Mouse (Mus musculus) heart, embryonic 15.5 days (tissue): Measurements from ENCODE around the gene Itpkc. TPM values are rescaled to one million over a fixed set of nuclear protein-coding genes. Genes with fewer than 3 reads are reported as not detected.
A peak's percentile ranks its signal among the peaks of the same experiment; 100 is the strongest.

Source experiments
- ATAC-seq: fragments of 200-750 bp; cut with Nextera tagmentation; replicated peaks from 2 replicates; pipeline ENCODE4 v1.8.0; 2017; ENCODE audit warnings: low read depth, moderate TSS enrichment; ENCODE audit not compliant: insufficient number of reproducible peaks, insufficient read depth, low FRiP score
- H3K27ac ChIP-seq: fragments of 300-500 bp; sonication (generic); 2 replicates; pipeline ENCODE4 v1.5.1; 2015; ENCODE audit warnings: mild to moderate bottlenecking, inconsistent platforms
- H3K27me3 ChIP-seq: fragments of 300-500 bp; sonication (generic); 2 replicates; pipeline ENCODE4 v1.6.1; 2015; ENCODE audit warnings: inconsistent platforms
- H3K36me3 ChIP-seq: fragments of 300-500 bp; sonication (generic); 2 replicates; pipeline ENCODE4 v1.6.1; 2015; ENCODE audit warnings: mild to moderate bottlenecking, inconsistent platforms
- H3K4me1 ChIP-seq: fragments of 300-500 bp; sonication (generic); replicated peaks from 2 replicates; pipeline ENCODE4 v1.6.1; 2015; ENCODE audit warnings: inconsistent platforms
- H3K4me2 ChIP-seq: fragments of 300-500 bp; sonication (generic); 2 replicates; pipeline ENCODE4 v1.6.1; 2015; ENCODE audit warnings: inconsistent platforms, mild to moderate bottlenecking, moderate library complexity
- H3K4me3 ChIP-seq: fragments of 300-500 bp; sonication (generic); 2 replicates; pipeline ENCODE4 v1.5.1; 2015; ENCODE audit warnings: mild to moderate bottlenecking, inconsistent platforms
- H3K9ac ChIP-seq: fragments of 300-500 bp; sonication (generic); 2 replicates; pipeline ENCODE4 v1.6.1; 2015; ENCODE audit warnings: mild to moderate bottlenecking, inconsistent platforms
- H3K9me3 ChIP-seq: fragments of 300-500 bp; sonication (generic); replicated peaks from 2 replicates; pipeline ENCODE4 v1.6.1; 2016; ENCODE audit warnings: inconsistent platforms
- WGBS: fragments of 180-500 bp; shearing (Covaris S2); methylation state at CpG from one replicate; pipeline ENCODE4 v1.1.7; 2015; ENCODE audit warnings: mixed read lengths; 5-methylcytosine and 5-hydroxymethylcytosine counted together
- polyA plus RNA-seq: library from polyadenylated mRNA; unstranded; fragments of >200 nt; fragmentation: Nextera tagmentation; extraction: Ambion mirVana; gene quantifications from 2 replicates; pipeline ENCODE4 v1.2.1, GENCODE M21; 2015

Gene Itpkc
- polyA plus RNA-seq, 1 experiment from 2014 or later = 2.4 TPM

DNA sequence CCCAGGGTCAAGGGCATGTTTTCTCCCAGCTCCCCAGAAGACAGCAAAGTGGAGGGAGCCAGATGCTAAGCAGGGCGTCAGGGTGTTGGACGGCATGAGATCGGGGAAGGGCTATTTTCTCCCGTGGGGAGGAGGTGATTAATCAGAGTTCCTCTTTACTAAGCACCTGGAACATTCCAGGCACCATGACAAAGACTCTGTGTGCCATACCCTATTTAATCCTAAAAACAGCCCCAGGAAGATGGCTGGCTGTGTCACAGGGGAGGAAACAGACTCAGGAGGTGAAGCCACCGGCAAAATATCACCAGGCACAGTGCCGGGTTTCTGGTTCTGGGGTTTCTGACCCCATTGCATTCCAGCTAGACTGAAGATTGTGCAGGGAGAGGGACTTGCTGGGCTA is 6.5 kb downstream of the Itpkc start:
- Histone ChIP-seq H3K27ac (no peak overlapping the region), H3K4me1 (peaks cover 25% of the 10 kb centered on the region), H3K4me2 (no peak overlapping the region), H3K27me3 (no peaks in the 10 kb centered on the region), H3K4me3 (no peak overlapping the region), H3K36me3 (0 out of 2 replicates have a peak, but pooled peaks cover 4% of the 10 kb centered on the region), H3K9me3 (no peaks in the 10 kb centered on the region), H3K9ac (no peak overlapping the region)
- 54% methylated on average over 6 of the region's 6 CpGs for WGBS
- no peak for ATAC-seq

DNA sequence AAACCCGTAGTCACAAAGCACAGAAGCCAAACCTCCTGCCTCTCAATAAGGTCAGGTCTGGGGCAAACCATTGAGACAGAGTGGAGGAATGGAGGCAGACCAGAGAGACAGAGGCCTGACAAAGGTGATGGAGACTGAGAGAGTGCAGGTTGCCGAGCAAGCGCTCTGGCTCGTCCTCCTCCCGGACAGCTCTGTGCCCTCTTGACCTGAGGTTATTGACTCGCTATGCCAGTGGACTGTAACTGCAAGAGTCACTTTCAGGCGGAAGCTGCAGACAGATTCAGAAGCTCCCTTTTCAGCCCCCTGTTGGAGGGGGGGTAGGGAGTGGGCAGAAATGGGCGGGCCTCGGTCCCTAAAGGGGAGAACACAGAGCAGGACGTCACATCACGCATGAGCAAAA is 8.5 kb downstream of the Itpkc start:
- Histone ChIP-seq H3K27me3 (no peaks in the 10 kb centered on the region), H3K4me3 (no peak overlapping the region), H3K4me1 (peaks cover 5% of the 10 kb centered on the region), H3K9me3 (no peaks in the 10 kb centered on the region), H3K4me2 (no peak overlapping the region), H3K36me3 (peaks cover 12% of the 10 kb centered on the region; the same call in 1 of the 2 replicates), H3K9ac (no peak overlapping the region), H3K27ac (no peak overlapping the region)
- WGBS = 84% methylated on average over 11 of the region's 11 CpGs
- ATAC-seq = no peak

DNA sequence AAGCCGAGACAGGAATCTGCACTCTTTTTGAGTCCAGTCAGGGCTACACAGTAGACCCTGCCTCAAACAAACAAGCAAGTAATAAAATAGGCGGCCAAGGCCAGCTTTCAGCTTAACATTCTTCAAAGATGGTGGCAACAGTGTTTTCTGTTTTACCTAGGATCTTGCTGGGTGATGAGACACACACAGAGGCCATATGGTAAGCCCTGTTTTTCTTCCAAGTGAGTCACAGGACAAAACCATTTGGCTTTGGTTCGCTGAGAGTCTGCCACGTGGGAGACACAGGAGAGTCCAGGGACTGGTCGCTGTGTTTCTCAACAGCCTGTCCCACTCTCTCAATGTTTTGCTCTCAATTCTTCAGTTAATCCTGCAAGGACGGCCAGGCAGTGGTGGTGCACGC is 9.9 kb downstream of the Itpkc start:
- Histone ChIP-seq H3K27ac (no peak overlapping the region), H3K4me2 (no peak overlapping the region), H3K36me3 (peaks cover 21% of the 10 kb centered on the region; the same call in 1 of the 2 replicates), H3K9ac (no peak overlapping the region), H3K4me3 (no peak overlapping the region), H3K27me3 (no peaks in the 10 kb centered on the region), H3K9me3 (no peaks in the 10 kb centered on the region), H3K4me1 (no peaks in the 10 kb centered on the region)
- WGBS = 81% methylated on average over 7 of the region's 7 CpGs
- ATAC-seq = no peak

DNA sequence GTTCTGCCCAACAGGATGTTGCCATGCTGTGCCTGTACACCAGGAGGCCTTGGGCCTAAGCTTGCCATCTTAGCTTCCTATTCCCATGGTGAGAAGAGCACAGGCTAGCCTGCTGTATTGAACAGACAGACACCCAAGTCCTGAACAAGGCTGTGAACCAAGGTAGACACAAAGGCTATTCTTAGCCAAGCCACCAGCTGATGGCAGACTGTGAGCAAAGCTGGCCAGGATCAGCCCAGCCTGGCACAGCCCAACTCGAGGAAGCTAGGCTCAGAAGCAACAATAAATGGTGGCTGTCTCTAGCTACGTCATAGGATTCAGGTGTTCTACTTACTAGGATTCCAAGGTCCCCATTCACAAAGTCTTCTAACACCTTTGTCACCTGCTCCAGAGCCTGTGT is 15.8 kb downstream of the Itpkc start:
- no peaks in the 10 kb centered on the region for H3K9me3 ChIP-seq
- peaks cover 46% of the 10 kb centered on the region; the same call in 1 of the 2 replicates for H3K36me3 ChIP-seq
- no peak overlapping the region for H3K4me3 ChIP-seq
- no peaks in the 10 kb centered on the region for H3K4me1 ChIP-seq
- H3K4me2 ChIP-seq = no peak overlapping the region
- ATAC-seq = no peak
- H3K9ac ChIP-seq = no peak overlapping the region
- no peaks in the 10 kb centered on the region for H3K27me3 ChIP-seq
- H3K27ac ChIP-seq = no peak overlapping the region
- WGBS = 86% methylated on average over 2 of the region's 2 CpGs

DNA sequence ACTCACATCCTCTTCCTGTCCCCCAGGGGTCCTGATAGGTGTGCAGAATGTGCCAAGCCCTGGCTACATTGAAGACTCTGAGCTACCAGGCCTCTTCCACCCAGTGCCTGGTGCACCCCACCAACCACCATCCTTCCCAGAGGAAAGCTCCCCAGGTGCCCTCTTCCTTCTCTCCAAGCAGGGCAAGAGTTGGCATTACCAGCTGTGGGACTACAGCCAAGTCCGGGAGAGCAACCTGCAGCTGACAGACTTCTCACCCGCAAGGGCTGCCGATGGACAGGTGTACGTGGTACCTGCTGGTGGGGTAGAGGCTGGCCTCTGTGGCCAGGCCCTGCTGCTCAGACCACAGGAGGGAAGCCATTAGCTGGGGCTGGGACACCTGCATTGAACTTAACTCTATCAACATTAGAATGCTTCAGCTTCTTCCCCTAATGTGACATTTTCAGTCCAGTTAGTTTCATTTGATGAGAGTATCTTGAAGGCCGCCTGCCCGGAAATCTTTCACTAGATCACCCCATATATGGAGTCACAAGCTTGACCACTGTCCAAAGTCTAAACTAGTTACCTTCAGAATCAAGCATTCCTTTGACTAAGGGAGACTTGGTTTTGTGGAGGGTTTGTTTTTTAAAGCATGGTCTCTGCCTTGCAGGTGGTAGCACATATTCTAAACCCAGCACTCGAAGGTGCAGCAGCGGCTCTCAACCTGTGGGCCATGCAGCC is 24.6 kb downstream of the Itpkc start:
- peaks cover 30% of the 10 kb centered on the region for H3K36me3 ChIP-seq
- 89% methylated on average over 8 of the region's 8 CpGs for WGBS

DNA sequence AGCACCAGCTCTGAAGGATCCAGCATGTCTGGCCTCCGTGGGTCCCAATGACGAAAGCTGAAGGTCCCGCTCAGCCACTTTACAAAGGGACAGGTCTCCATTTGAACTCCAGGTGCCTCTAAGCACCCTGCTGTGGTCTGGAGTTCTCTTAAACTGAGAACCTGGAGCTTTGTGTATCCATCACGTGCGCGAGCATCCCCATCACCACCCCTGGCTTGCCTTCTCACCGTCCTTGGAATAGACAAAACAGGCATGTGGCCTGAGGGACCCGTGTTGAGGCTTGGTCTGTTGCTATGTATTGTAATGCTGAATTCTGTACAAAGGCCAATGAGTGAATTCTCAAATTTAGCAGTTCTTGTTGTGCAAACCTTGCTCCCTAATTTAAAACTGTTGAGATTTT is 29.7 kb downstream of the Itpkc start:
- H3K36me3 ChIP-seq = peaks cover 22% of the 10 kb centered on the region
- no peak overlapping the region for H3K27ac ChIP-seq
- no peaks in the 10 kb centered on the region for H3K27me3 ChIP-seq
- WGBS = 89% methylated on average over 8 of the region's 8 CpGs
- H3K9ac ChIP-seq = no peak overlapping the region
- H3K9me3 ChIP-seq = no peaks in the 10 kb centered on the region
- ATAC-seq = no peak
- H3K4me3 ChIP-seq = no peak overlapping the region
- peaks cover 20% of the 10 kb centered on the region for H3K4me1 ChIP-seq
- no peak overlapping the region for H3K4me2 ChIP-seq

More for the DNA sequence above, 24.6 kb downstream of the Itpkc start:
- no peak overlapping the region for H3K27ac ChIP-seq
- H3K9me3 ChIP-seq = no peaks in the 10 kb centered on the region
- no peak overlapping the region for H3K9ac ChIP-seq
- no peaks in the 10 kb centered on the region for H3K27me3 ChIP-seq
- H3K4me2 ChIP-seq = no peak overlapping the region
- no peaks in the 10 kb centered on the region for H3K4me1 ChIP-seq
- H3K4me3 ChIP-seq = no peak overlapping the region
- no peak for ATAC-seq

DNA sequence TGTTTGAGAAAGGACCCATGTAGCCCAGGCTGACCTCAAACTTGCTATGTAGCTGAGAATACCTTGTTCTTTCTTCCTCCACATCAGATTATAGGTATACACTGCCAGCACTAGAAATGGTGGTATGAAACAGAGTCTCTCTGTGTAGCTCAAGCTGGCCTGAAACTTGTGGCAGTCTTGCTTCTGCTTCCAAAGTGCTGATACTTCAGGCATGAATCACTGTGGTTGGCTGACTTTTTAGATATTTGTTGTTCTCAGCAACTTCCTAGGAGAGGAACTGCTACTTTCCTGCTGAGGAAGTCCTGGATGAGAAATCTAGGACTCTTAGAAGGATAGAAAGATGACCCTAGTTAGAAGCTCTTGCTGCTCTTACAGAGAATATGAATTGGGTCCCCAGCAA is 30.1 kb downstream of the Itpkc start:
- ATAC-seq = no peak
- no peak overlapping the region for H3K9ac ChIP-seq
- H3K4me1 ChIP-seq = peaks cover 25% of the 10 kb centered on the region
- no peak overlapping the region for H3K4me2 ChIP-seq
- no peak overlapping the region for H3K4me3 ChIP-seq
- no peak overlapping the region for H3K27ac ChIP-seq
- no peaks in the 10 kb centered on the region for H3K9me3 ChIP-seq
- no peaks in the 10 kb centered on the region for H3K27me3 ChIP-seq
- peaks cover 22% of the 10 kb centered on the region for H3K36me3 ChIP-seq

DNA sequence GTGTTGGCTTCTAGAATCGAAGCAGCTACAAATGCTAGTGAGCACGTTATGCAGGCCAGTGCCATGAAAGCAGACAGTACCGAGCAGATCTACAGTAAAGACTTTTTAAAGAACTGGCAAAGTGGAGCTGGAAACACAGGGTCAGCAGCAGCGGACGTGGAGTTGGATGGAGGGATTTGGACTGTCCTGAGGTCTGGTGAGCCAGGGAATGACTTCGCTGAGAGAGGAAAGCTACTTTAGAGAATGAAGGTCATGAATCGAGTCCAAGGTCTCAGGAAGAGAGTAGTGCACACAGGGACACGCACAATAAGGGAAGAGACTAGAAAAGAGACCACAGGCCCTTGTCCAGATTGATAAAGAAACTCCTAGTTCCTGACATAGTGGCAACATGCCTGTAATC is 30.8 kb downstream of the Itpkc start:
- 93% methylated on average over 8 of the region's 8 CpGs for WGBS
- no peak for ATAC-seq
- Histone ChIP-seq H3K9ac (no peak overlapping the region), H3K27me3 (no peaks in the 10 kb centered on the region), H3K4me1 (peaks cover 26% of the 10 kb centered on the region), H3K4me2 (no peak overlapping the region), H3K36me3 (peaks cover 24% of the 10 kb centered on the region), H3K4me3 (no peak overlapping the region), H3K9me3 (no peaks in the 10 kb centered on the region), H3K27ac (no peak overlapping the region)

DNA sequence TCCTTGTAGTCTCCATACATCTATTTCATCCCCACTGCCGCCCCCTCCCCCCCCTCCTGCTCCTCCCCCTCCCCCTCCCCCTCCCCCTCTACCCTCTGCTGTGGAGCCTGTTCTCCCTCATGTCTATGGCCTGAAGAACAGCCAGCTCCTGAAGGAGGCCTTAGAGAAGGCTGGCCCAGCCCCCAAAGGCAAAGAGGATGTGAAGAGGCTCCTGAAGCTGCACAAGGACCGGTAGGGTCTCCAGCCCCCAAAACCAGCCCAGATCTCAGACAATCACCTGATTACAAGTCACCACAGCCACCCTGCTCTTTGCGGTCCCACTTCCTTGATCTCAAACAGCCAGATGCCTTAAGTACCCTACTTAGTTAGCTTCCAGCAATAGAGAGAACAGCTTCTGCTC is 31.3 kb downstream of the Itpkc start:
- 87% methylated on average over 2 of the region's 3 CpGs for WGBS
- H3K27ac ChIP-seq = no peak overlapping the region
- no peak overlapping the region for H3K4me2 ChIP-seq
- H3K4me1 ChIP-seq = peaks cover 26% of the 10 kb centered on the region
- no peaks in the 10 kb centered on the region for H3K9me3 ChIP-seq
- peaks cover 24% of the 10 kb centered on the region for H3K36me3 ChIP-seq
- H3K9ac ChIP-seq = no peak overlapping the region
- H3K4me3 ChIP-seq = no peak overlapping the region
- ATAC-seq = no peak
- no peaks in the 10 kb centered on the region for H3K27me3 ChIP-seq

DNA sequence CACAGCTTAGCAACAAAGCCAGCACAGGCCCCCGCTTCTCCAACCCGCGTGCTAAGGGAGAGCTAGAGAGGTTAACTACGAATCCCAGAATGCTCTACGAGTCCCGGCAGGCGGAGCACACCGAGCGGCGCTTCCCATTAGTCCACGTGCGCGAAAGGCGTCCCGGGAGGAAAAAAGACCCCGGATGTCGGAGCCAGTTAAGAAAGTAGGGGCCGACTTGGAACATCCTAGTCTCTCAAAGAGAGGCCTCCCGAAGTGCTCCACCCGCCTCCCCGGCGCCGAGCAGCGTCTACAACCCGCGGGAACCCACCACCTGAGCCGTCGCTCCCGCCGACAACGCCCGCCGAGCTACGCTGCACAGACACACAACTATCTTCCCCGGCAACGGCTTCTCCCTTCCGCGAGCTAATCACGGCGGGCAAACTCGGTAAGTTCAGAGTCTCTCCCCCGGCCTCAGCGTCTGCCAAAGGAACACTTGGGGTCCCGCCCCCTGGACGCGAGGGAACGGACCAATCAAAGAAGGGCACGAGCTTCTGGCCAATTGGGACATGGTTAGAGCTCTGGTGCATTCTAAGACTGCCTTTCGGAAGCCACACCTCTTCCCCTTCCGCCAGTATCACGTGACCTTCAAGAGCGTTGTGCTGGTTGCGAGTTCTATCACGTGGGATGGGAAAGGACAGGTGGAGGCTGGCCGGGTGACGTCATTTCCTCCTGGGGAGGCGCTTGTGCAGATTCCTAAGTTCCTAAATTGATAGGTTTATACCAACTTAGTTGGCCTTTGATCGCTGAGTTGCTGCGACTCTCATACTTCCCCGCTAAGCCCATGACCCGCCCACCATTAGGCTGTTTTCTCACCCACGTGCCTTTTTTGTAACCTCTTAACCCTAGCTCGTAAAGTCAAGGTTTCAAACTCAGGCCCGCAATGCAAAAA is 32.5 kb downstream of the Itpkc start, which contains the start of the genes BC024978 and Snrpa:
TSS of gene BC024978 (plus strand) at position 101 of the 931 bp plus-strand sequence.
TSS of gene Snrpa (minus strand) at position 591 of the 931 bp plus-strand sequence.
- peak; percentile 99 for ATAC-seq
- H3K27ac ChIP-seq = peak within 1 kb of the TSS; percentile 99
- peak within 1 kb of the TSS; percentile 90 for H3K9ac ChIP-seq
- WGBS = under 1% methylated on average over 64 of the region's 64 CpGs
- H3K4me1 ChIP-seq = peaks cover 26% of the 10 kb centered on the region
- H3K27me3 ChIP-seq = no peaks in the 10 kb centered on the region
- H3K4me3 ChIP-seq = peak within 1 kb of the TSS; percentile 81
- no peaks in the 10 kb centered on the region for H3K9me3 ChIP-seq
- peaks cover 33% of the 10 kb centered on the region for H3K36me3 ChIP-seq
- peak within 1 kb of the TSS; percentile 82 for H3K4me2 ChIP-seq

DNA sequence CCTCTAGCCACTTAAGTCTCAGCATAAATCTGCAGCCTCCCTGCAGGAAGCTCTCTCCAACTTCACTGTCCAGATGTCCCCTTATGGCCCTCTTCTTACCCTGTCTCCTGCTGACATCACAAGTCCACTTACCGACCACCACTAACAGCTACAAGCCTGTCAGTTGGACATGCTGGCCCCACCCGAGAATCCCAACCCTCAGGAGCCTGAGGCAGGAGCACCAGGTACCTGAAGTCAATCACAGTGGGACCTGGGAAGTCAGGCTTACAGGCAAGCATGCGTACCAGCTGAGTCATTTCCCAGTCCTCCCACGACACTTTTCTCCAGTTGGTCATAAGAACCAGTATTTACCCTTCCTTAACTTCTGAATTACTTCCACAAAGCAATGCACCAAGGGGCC is 34.7 kb downstream of the Itpkc start:
- WGBS = 78% methylated on average over 4 of the region's 4 CpGs
- H3K27me3 ChIP-seq = no peaks in the 10 kb centered on the region
- no peak overlapping the region for H3K27ac ChIP-seq
- ATAC-seq = no peak
- peaks cover 53% of the 10 kb centered on the region for H3K36me3 ChIP-seq
- H3K9ac ChIP-seq = 0 out of 2 replicates have a peak overlapping the region, but pooled peaks have one; percentile 13
- H3K4me3 ChIP-seq = no peak overlapping the region
- H3K4me2 ChIP-seq = no peak overlapping the region
- H3K9me3 ChIP-seq = no peaks in the 10 kb centered on the region
- peaks cover 26% of the 10 kb centered on the region for H3K4me1 ChIP-seq
